Mouse (Mus musculus) right cerebral cortex, adult 18-20 months (tissue): ENCODE measurements around the gene Ttc41.

Experiments used
- DNase-seq: peaks from one replicate; pipeline ENCODE4 v3.0.0; 2022; ENCODE audit warnings: mixed read lengths

Ttc41 gene

DNA sequence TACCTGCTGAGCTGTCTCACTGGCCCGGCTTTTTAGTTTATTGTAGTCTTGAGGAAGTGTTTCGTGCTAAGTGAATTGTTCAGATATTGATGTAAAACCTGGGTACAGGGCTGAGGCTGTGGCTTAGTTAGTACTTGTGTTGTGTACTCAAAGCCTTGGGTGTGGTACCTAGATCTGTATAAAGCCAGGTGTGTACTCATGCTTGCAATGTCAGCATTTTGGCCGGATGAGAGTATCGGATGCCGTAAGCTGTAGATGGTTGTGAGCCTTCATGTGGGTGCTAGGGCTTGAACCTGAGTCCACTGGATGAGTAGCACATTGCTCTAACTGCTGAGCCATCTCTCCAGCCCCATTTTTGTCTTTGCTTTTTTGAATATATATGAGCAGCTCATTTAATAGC, 80.5 kb downstream of the Ttc41 start:
- DNase-seq, result no peak

DNA sequence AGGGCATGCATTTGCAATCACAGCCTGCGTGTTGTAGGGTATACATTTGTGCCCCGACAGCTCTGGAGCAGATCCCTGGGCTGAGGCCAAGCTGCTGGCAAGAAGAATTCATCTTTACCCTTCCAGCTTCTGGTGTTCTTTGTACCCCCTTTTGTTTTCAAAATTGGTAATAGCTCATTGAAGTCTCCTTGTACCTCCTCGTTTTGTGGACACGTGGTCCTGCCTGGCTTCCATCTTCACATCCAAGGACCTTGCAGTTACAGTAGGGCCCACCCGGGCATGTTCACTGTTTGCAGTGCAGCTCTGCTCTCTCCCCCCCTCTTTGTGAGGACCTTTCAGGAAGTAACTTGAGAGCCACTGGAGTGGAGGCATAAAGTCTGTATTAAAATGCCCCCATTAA, 82.6 kb downstream of the Ttc41 start:
- no peak for DNase-seq

DNA sequence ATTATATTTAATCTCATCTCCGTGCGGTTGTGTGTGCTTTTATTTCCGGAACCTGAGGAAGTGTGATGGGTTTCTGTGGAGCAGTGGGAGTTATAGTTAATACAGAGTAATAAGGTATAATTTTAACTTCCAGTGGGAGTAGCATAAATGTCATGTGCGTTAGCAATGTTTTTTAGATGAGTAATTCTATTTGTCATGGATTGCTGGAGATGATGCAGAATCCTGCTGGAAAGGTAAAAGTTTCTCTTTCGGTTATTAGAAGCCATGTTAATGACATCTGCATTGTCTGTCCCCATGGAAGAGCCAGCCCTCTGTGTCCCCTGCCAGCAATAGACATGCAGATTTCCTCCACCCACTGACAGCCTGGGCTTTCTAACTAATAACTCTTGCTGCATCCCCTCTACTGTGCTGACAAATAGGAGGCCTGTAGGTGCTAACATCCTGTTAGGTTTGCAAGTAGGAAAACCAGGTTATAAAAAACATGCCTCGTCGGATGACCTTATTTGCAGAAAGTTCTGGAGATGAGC, 83.6 kb downstream of the Ttc41 start:
- no peak for DNase-seq

DNA sequence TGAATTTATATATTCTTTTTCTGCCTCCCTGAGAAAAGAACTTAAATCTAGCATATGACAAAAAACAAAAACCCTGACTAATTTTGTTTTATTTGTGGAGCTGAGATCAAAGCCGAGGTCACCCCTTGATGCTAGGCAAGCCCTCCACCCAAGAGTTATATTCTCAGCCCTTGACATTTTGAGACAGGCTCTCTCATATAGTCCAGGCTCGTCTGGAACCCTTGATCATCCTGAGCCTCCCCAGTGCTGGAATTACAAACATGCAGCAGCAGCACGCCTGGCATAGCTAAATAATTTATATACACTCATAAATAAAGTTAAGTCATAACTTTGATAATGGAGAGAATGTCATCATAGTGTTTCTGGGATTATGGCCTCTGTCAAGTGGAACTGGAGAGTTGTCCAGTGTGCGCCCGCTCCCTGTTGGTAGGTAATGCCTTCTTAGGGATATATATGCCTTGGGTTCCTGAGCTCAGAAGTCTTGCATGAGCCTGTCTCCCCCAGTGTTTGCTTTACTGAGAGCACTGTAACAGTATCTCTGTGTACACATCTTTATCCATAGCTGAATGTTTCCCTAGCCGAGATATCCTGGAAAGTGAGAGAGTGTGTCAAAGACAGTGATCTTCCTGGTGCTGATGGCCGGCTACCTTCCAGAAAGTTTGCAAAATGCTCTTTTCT, 86.0 kb downstream of the Ttc41 start:
- DNase-seq, result no peak

DNA sequence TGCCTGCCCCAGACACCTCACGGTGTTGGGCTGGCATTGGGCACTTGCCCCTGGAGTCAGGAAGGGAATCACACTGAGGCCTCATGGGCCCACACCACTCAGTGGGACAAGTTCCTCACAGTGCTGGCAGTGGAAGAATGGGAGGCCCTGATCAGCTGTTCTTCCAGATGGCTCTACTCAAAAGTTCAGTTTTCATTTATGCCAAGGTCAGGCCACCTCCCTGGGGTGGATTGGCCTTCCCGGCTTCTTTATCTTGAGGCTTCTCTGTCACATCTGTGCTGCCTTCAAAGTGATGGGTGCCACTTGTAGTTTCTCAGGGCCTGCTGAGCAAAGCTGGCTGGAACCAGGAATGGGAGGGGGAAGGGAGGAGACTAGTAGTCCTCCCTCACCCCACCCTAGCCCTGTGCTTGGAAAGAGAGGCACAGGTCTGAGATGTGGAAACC, 87.9 kb downstream of the Ttc41 start:
- DNase-seq, result no peak

DNA sequence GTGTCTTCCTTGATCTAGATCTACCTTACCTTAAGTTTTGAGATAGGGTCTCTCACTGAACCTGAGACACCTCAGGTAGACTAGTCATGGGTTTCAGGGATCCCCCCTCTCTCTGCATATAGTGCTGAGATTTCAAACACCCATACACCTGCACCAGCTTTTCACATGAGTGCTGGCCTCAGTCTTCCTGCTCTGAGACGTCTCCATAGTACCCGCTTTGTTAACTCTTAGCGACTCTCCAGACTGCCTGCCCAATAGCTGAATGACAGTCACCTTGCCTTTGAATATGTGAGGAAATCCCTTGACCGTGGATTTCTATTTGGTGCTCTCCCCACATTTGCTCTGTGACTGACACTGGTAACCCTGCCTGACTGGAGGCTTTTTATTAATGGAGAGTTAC, 88.6 kb downstream of the Ttc41 start:
- no peak for DNase-seq

DNA sequence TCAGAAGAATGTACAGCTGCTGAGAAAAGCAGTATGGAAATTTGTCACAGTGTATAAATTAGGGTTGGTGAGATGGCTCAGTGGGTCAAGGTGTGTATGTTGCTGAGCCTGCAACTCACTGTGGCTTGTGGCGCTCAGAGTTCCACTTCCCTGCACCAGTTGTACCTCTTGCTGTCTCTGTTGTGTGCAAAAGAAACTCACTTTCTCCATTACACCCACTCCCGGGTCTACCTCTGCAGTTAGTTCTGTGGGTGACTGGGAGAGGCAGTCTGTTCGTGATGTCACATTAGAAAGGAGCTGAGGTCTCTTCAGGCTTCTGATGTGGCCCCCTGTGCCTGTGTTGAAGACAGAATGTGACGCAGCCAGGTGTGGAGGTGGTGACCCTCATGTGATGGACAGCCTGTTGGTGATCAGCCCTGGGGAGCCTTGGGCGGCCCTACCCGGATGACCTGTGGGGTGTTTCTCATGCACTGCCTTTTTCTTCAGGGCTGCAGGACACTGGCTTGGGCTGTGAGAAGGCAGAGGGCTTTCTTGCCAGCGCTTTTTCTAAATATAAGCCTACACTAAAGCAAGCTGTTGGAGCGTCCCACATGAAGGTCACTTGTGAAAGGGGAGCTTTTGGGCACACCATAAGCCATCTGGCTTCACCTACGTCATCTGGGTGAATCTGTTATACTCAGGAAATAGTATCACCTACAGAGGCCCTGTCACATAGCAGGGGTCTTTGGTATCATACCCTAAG, 89.4 kb downstream of the Ttc41 start:
- peak; percentile 48 for DNase-seq

DNA sequence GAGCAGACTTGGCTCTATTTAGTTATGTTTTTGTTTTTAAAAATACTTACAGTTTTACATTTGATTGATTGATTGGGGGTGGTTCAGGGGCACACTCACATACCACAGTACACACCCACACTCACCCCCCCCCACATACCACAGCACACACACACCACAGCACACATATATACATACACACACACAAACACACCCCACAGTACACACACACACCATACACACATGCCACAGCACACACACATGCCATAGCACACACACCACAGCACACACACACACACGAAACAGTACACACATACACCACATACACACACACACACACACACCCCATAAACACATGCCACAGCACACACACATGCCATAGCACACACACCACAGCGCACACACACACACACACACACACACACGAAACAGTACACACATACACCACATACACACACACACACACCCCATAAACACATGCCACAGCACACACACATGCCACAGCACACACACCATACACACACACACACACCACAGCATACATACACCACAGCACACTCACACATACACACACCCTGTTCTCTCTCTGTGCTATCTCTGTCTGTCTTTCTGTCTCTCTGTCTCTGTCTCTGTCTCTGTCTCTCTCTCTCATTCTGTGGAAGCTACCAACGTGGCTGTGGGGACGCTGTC, 90.6 kb downstream of the Ttc41 start:
- DNase-seq, result no peak

DNA sequence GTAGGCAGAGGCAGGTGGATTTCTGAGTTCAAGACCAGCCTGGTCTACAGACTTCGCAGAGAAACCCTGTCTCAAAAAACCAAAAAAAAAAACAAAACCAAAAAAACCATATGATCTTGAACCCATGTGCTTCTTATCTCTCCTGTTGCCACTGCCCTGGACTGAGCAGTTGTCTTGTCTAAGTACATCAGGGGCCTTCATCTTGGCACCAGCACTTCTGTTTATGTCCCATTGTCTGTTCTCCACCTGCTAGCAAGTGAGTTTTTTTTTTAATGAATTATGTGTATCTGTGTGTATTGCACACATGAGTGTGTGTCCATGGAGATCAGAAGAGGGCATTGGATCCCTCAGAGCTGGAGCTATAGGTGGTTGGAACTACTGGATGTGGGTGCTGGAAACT, 101.8 kb downstream of the Ttc41 start:
- DNase-seq, result no peak

DNA sequence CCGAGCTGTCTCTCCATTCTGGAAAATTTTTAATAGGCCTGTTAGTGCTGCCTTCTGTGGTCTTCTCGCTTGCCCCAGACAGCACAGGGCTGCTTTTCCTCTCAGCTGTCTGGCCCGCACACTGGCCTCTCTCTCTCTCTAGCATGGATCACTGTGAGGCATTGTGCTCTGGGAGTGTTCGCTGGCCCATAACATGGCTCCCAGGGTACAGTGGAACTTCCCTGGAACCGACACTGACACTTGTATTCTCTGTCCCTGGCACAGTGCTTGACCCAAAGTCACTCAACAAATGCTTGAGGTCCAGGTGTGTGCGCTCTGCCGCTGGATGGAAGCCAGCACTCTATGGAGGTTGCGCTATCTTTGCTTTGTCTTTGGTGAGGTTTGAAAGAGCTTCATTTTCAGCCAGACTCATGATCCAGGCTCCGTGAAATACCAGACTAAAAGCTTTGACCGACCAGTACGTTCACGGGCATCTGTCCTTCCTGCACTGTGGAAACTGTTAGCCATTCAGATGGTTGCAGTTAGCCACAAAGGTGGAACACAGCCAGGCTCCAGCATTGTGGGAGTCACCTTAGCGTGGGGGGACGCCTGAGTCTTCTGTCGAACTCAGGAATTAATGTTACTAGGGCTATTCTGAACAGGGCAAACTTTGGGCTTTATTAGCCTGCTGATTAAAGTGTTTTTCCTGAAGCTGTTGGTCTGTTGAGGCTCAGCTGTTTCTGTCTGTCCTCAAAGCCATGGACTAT, 102.6 kb downstream of the Ttc41 start:
- DNase-seq, result no peak

DNA sequence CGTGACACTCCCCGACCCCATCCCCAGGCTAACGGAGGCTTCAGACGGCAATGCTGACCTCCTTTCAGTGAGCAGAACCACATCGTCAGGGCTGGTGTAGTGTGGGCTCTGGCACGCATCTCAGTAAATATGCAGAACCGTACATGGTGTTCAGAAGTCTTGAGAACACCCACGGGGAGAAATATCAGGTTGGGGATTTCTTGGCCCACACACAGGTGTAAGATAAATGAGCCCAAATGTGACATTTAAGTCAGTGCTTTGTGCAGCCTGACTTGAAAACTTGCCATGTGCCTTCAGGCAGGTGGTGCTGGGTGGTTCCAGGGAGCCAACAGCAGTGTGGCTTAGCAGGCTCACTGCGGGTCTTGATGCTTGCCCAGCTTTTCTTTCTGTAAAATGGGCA, 104.4 kb downstream of the Ttc41 start:
- peak; percentile 63 for DNase-seq

DNA sequence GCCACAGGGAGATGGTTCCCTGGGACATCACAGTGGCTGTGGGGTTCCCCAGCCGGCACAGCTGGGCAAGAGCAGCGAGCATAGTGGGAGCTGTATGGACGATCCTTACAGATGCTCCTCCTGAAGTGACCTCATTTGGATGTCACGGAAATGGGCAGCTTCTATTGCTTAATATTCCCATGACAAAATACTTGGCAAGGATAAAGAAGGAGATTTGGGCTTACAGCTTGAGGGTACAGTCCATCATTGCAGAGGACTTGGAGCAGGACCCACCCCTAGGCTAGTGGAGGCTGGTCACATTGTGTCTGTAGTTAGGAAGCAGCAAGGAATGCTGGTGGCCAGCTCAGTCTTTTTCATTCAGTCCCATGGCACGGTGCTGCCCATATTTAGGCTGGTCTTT, 105.0 kb downstream of the Ttc41 start:
- DNase-seq, result no peak

DNA sequence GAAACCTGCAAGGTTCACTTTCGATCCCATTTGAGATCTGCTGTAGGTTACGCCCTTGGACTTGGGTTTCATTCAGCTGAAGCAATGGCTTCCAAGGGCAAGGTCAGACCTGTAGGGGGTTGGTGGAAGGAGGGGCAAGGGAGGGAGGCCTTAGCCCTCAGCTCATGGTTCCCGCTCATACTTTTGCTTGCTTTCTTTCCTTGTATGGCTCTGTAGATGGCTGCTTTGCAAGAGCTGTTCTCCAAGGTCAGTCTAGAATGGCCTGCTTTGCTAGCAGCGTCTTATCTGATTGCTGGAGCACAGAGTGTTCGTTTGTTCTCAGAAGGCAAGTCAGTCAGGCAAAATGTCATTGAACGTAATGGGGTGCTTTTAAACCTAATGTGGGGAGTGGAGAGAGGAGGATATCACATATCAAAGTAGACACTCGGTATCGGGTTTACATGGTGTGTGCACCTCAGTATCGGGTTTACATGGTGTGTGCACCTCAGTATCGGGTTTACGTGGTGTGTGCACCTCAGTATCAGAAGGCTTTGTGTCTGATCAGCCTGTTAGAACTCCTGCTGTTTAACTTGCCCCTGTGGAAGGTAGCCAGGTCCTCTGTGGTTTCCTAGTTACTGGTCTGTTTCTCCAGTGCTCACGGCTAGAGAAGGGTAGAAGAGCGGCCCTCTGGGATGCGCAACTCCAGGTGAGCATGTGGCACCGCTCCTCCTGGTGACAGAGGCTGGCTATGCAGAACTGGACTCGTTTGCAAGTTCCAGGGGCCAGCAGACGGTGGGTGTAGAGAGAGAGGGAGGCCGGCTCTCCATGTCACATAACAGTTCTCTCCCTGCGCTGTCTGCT, 108.9 kb downstream of the Ttc41 start:
- DNase-seq, result no peak

DNA sequence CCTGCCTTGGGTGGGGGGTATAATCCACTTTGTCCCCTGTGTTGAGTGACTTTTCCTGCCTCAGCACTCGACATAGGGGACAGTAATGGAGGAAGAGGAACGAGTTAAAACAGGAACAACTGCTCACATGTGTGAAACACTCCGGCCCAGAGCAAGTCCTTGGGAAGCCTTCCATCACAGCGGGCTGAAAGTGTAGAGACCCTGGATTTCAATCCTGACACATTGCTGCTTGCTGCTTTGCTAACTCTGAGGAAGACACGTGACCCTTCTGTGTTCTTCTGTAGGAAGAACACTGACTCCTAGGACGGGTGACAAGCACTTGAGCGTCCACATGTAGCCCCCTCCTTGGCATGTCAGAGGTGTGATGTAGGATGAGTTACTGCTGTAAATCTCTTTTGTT, 109.5 kb downstream of the Ttc41 start:
- DNase-seq, result no peak

DNA sequence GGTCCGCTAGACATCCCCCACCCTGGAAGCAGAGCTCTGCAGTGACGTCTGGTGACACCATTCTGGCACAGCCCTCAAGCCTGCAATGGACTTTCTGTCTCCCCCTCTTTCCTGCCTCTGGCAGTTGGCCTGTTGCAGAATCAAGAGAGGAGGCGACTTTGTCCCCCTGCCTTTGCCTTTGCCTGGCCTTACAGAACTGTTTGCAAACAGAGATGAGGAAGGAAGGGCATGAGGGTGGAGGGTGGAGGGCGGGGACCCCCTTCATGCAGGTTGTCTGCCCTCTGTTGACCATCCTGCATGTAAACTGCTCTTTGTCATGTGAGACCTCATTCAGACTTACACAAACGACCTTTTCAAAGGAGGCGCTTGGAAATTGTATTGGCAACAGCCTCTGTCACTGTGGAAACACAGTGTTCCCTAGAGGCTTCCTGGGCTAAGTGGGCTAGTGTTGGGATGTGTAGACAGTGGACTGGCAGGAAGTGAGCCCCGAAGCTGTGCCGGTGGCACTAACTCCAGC, 114.1 kb downstream of the Ttc41 start:
- DNase-seq, result no peak

DNA sequence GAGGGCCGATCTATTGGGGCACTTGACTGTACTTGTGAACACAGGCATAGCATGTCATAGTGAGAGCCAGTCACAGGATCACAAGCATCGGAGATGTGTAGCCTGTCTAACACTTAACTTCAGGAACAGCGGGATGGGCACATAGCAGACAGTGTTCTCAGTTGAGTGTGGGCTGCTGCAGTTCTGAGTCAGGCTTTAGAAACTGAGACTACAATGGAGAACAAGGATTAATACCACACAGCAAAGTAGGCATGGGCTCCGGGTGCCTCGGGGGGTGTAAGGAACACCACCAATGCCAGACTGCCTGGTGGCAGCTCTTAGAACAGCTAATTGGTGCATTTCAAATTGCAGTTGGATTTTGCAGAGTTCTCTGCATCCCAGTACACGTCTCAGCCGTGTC, 115.4 kb downstream of the Ttc41 start:
- peak; percentile 30 for DNase-seq

DNA sequence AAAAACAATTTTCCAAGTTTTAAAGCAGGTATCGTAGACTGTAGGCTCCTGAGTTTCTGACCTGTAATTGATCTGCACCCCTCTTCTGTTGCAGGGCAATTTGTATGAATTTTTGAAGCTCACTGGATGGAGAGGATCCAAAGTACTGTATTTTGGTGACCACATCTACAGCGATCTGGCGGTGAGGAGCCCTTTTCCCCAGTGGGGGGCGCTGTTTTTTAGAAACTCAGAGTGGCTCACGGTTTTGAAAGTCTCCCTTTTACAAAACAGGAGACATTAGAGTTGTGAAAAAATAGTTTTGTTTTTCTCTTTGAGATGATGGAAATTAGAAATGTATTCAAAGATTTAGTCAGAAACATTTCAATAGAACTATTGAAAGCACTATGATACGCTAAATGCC, 118.5 kb downstream of the Ttc41 start:
- DNase-seq, result no peak

DNA sequence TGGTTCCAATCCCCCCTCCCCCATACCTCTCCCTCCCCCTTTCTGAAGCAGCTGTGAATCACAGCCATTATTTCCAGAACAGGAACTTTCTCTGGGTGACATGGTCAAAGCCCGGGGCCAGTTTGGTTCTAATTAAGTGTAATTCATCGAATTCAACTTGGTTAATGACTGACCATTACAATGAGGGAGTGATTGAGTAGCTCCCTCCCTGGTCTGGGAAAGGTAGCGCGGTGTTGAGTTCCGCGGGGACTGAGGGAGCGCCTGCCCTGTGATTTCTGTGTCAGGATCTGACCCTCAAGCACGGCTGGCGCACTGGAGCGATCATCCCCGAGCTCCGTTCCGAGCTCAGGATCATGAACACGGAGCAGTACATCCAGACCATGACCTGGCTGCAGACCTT, 119.3 kb downstream of the Ttc41 start:
- DNase-seq, result no peak

DNA sequence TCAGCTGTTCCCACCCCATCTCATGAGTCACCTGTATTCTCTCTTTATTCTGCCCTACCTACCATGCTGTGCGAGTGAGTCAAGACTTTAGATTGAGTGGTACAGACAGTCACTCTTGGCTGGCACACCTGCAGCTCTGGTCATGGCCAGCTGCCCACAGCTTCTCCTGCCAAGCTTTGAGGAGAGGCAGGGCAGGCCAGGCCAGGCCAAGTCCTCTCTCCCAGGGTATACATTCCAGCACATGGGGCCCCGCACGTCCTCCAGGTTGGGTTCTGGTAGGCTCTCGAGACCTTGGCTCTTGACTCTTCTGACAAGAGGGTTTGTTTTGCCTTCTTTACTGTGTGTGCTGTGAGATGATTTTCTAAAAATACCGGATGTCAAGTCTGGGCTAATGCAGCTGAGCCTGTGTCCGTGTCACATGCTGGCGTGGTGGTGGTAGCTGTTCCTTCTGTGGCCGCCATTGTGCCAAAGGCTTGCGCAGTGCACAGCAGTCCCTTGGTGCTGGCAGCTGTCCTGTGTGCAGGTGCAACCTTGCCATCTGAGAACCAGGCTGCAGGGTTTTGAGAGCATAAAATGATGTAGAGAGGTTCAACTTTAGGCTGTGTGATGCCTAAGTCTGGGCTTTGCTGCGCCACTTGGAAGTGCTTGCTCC, 120.4 kb downstream of the Ttc41 start:
- no peak for DNase-seq
